Mouse (Mus musculus) lung, postnatal 0 days (tissue): ENCODE data around the gene Inca1.

Experiments
- CTCF ChIP-seq: IDR thresholded peaks from 2 replicates; pipeline ENCODE4 v1.5.1; 2016; ENCODE audit warnings: antibody characterized with exemption, mild to moderate bottlenecking
- EP300 ChIP-seq: IDR thresholded peaks from 2 replicates; pipeline ENCODE4 v1.6.1; 2016; ENCODE audit warnings: antibody characterized with exemption, mild to moderate bottlenecking, control low read depth

GRCm38 (mm10) chr11:70706127-70706526 lies 6.2 kb upstream of the Inca1 start:
- TF ChIP-seq CTCF = no peak
- TF ChIP-seq EP300 = no peak
